Mouse (Mus musculus): Measurements from ENCODE around the gene Gphb5. TPM values are rescaled to one million over a fixed set of nuclear protein-coding genes. Genes with fewer than 3 reads are reported as not detected.

Gene Gphb5
- polyA plus RNA-seq, 1 experiment from 2014 or later = not detected

DNA sequence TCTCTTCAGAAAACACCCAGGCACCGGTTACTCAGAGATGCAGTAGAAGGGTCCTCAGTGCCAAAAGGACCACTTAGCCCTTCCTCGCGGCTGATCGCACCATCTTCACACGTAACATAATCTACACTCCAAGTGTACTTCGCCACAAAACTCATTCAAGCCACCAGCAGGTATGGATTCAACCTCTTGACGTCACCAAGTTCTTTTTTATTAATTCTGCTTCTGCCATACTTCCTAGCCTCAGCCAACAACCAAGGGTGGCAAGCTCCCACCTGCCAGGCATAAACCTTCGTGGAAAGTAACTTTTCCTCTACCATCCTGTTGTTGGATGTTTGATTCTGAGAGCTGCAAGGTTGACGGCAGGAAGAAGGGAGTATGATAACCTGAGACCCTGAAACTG, 28.1 kb downstream of the Gphb5 start:
- DNase-seq (ENCODE audit: extremely low spot score, low spot score) = no peak
- no peaks in the 10 kb centered on the region for H3K4me1 ChIP-seq
- no peaks in the 10 kb centered on the region for H3K9me3 ChIP-seq
- H3K4me3 ChIP-seq = no peak overlapping the region
- H3K27ac ChIP-seq = no peak overlapping the region
- no peaks in the 10 kb centered on the region for H3K36me3 ChIP-seq (replicated peaks)
- 90% methylated on average over 9 of the region's 9 CpGs for WGBS
- H3K27me3 ChIP-seq (ENCODE audit: poor library complexity, severe bottlenecking) = no peaks in the 10 kb centered on the region

DNA sequence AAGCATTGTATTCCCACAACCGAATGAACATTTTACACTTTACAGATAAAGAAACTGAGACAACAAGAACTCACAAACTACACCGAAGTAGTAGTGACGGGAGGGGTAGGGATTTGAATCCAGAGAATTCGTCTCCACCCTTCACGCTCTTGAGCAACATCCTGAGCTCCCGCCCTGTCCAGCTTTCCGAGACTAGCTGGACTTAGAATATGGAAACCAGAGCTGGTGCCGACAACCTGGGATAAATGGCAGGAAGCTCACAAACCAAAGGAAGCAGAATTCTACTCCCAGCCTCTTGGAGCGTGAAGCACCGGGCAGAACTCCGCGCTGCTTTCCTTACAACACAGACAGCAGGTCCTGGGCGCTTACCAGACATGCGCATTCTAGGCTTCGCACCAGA, 28.7 kb downstream of the Gphb5 start:
- no peak overlapping the region for H3K4me3 ChIP-seq
- H3K27me3 ChIP-seq (ENCODE audit: poor library complexity, severe bottlenecking) = no peaks in the 10 kb centered on the region
- H3K9me3 ChIP-seq = no peaks in the 10 kb centered on the region
- WGBS = 91% methylated on average over 15 of the region's 15 CpGs
- no peak overlapping the region for H3K27ac ChIP-seq
- DNase-seq (ENCODE audit: extremely low spot score, low spot score) = no peak
- no peaks in the 10 kb centered on the region for H3K36me3 ChIP-seq (replicated peaks)
- no peaks in the 10 kb centered on the region for H3K4me1 ChIP-seq

DNA sequence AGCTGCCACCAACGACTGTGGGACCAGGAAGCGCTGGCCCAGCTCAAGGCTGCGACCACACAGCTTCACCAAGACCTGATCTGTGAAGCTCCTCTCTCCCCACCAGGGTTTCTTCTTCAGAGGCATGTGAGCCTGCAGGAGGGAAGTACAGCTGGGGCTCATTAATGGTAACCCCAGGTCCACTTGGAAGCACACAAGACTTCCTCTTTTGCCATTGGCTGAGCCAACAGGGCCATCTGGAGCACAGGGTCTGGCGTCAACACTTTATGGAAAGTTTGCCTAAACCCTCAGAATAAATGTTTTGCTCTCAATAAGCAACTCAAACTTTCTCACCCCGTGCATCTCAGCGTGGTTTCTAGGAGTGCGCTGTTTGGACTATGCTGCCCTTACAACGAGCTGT, 29.4 kb downstream of the Gphb5 start:
- no peak for DNase-seq (ENCODE audit: extremely low spot score, low spot score)
- Histone ChIP-seq H3K36me3 (replicated peaks) (no peaks in the 10 kb centered on the region), H3K9me3 (no peaks in the 10 kb centered on the region), H3K27me3 (ENCODE audit: poor library complexity, severe bottlenecking) (no peaks in the 10 kb centered on the region), H3K27ac (no peak overlapping the region), H3K4me1 (no peaks in the 10 kb centered on the region), H3K4me3 (no peak overlapping the region)
- 90% methylated on average over 8 of the region's 8 CpGs for WGBS

DNA sequence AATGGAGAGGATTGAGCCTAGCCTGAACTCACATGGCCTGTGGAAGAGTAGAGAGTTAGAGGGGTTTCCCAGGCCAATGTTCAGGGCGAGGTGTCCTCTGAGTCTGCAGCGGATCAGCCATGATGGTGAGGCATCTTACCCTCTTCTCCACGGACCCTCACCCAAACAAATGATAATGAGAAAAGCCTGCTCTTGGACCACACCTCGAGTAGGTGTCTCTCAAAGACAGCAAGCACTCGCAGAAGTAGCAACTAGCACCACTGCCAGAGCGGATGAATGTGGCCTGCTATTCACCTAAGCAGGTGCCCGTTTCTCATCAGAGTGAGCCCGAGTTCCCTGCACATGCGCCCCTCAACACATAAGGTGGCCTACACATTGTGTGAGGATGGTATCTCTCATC, 29.9 kb downstream of the Gphb5 start:
- Histone ChIP-seq H3K36me3 (replicated peaks) (no peaks in the 10 kb centered on the region), H3K9me3 (no peaks in the 10 kb centered on the region), H3K27ac (no peak overlapping the region), H3K4me3 (no peak overlapping the region), H3K27me3 (ENCODE audit: poor library complexity, severe bottlenecking) (no peaks in the 10 kb centered on the region), H3K4me1 (no peaks in the 10 kb centered on the region)
- no peak for DNase-seq (ENCODE audit: extremely low spot score, low spot score)
- 89% methylated on average over 9 of the region's 9 CpGs for WGBS

DNA sequence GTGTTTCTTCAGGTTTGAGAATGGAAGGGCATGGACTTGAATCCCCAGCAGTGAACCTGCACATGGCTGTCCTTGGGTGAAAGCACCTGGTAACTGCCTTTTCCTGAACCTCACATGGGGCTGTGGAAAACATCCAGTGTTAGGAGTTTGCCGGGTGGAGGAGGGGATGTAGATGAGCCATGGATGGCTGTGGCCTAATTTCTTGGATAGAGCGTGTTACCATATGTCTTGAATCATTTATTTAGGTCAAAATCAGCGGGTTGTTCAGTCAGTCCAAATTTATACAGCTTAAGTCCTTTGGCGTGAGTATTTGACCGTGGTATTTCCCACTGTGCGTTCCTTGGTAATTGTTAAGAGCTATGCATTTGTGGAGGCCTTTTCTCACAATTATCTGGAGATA, 40.5 kb downstream of the Gphb5 start:
- no peaks in the 10 kb centered on the region for H3K27me3 ChIP-seq (ENCODE audit: poor library complexity, severe bottlenecking)
- H3K27ac ChIP-seq = no peak overlapping the region
- H3K36me3 ChIP-seq (replicated peaks) = no peaks in the 10 kb centered on the region
- DNase-seq (ENCODE audit: extremely low spot score, low spot score) = no peak
- H3K4me1 ChIP-seq = no peaks in the 10 kb centered on the region
- 90% methylated on average over 6 of the region's 6 CpGs for WGBS
- no peaks in the 10 kb centered on the region for H3K9me3 ChIP-seq
- no peak overlapping the region for H3K4me3 ChIP-seq

DNA sequence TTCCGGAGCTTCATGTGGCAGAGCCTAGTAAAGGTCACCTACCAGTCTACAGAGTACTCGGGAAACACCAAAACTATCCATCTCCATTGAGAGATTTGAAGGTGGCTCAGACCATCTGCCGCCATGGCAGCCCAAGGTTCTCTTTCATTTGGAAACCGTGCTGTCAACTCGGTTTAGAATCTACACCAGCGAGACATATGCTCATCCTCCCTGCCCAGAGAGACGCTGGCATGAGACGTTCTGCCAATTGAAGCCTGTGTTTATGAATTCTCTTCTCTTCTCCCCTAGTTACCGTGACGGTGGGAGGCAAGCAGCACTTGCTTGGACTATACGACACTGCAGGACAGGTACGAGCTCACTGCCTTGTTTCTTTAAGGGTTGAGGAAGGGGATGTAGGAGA, 41.5 kb downstream of the Gphb5 start:
- Histone ChIP-seq H3K27me3 (ENCODE audit: poor library complexity, severe bottlenecking) (no peaks in the 10 kb centered on the region), H3K9me3 (no peaks in the 10 kb centered on the region), H3K36me3 (replicated peaks) (no peaks in the 10 kb centered on the region), H3K27ac (no peak overlapping the region), H3K4me1 (no peaks in the 10 kb centered on the region), H3K4me3 (no peak overlapping the region)
- no peak for DNase-seq (ENCODE audit: extremely low spot score, low spot score)
- 94% methylated on average over 12 of the region's 12 CpGs for WGBS

DNA sequence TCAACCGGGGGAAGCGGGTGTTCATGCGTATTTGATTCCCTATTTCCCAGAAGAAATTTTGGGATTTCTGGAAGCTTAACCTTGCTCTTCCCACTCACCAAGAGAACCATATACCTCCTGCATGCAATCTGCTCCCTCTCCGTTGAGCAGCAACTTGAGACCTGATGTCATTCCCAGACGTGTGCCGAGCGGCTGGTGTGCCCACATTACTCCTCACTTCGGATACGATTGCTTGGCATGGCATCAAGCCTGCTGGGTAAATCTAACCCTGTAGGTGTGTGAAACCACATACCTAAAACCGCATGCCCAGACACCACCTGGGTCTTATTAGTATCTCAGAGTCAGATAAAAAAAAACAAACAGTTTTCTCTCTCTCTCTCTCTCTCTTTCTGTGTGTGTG, 42.1 kb downstream of the Gphb5 start:
- no peaks in the 10 kb centered on the region for H3K36me3 ChIP-seq (replicated peaks)
- H3K9me3 ChIP-seq = no peaks in the 10 kb centered on the region
- DNase-seq (ENCODE audit: extremely low spot score, low spot score) = no peak
- no peaks in the 10 kb centered on the region for H3K27me3 ChIP-seq (ENCODE audit: poor library complexity, severe bottlenecking)
- H3K4me1 ChIP-seq = no peaks in the 10 kb centered on the region
- WGBS = 95% methylated on average over 10 of the region's 10 CpGs
- no peak overlapping the region for H3K27ac ChIP-seq
- no peak overlapping the region for H3K4me3 ChIP-seq

DNA sequence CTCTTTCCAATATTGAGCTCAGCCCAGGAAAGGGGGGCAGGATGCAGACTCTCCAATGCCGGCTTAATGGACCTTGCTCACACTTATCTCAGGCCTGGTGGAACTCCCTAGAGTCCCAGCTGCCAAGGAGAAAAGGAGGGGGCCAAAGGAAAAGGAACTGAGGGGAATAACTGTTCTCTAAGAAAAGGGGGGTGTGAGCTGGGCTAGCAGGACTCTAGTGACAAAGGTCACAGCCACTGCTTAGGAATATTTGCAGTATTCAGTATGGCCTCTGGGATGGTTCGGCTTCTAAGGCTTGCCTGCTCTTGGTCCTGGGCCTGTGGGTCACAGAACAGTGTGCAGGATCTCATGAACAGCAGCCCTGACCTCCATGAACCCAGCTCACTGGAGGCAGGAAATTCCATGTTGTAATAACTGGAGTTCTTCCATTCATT, 47.1 kb downstream of the Gphb5 start:
- no peak overlapping the region for H3K27ac ChIP-seq
- DNase-seq (ENCODE audit: extremely low spot score, low spot score) = no peak
- no peaks in the 10 kb centered on the region for H3K9me3 ChIP-seq
- H3K36me3 ChIP-seq (replicated peaks) = no peaks in the 10 kb centered on the region
- no peaks in the 10 kb centered on the region for H3K4me1 ChIP-seq
- no peak overlapping the region for H3K4me3 ChIP-seq
- H3K27me3 ChIP-seq (ENCODE audit: poor library complexity, severe bottlenecking) = no peaks in the 10 kb centered on the region
- WGBS = 85% methylated on average over 2 of the region's 2 CpGs

DNA sequence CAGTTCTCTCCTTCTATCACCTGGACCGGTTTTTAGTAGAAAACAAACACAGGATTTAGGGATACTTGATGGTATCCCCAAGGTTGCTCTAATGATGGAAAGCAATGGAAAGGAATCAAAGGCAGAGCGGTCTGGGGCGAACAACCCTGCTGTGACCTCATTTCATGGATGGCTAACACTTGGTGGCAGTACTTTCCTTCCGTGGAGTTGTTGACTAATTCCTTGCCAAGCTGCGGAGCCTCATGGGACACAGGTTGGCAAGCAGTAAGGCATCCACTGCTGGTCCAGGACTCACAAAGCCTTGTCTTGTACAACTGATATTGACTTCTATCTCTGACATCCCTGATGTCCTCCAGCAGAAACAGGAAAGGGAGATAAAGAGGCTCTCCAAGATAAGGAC, 48.1 kb downstream of the Gphb5 start:
- Histone ChIP-seq H3K27me3 (ENCODE audit: poor library complexity, severe bottlenecking) (no peaks in the 10 kb centered on the region), H3K4me3 (no peak overlapping the region), H3K27ac (no peak overlapping the region), H3K36me3 (replicated peaks) (no peaks in the 10 kb centered on the region), H3K4me1 (no peaks in the 10 kb centered on the region), H3K9me3 (no peaks in the 10 kb centered on the region)
- 80% methylated on average over 5 of the region's 5 CpGs for WGBS
- DNase-seq (ENCODE audit: extremely low spot score, low spot score) = no peak

DNA sequence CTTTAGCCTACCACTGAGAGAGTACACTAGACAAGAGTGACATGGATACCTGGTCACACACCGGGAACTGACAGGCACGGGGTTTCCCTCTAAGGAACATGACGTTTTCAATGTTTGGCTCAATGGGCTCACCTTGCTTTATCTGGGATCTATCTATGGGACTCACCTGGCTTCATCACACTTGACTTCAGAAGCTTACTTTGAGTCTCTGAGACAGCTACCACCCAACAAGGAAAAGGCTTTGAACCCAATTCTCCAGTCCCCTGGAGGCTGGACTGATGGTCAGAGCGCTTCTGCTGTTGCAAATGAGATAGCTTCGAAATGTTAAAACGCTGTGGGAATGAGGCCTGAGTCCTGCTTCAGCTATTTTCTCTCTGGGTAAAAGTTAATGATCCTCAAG, 49.2 kb downstream of the Gphb5 start:
- Histone ChIP-seq H3K27me3 (ENCODE audit: poor library complexity, severe bottlenecking) (no peaks in the 10 kb centered on the region), H3K4me3 (no peak overlapping the region), H3K36me3 (replicated peaks) (no peaks in the 10 kb centered on the region), H3K4me1 (no peaks in the 10 kb centered on the region), H3K9me3 (no peaks in the 10 kb centered on the region), H3K27ac (no peak overlapping the region)
- 91% methylated on average over 6 of the region's 6 CpGs for WGBS
- no peak for DNase-seq (ENCODE audit: extremely low spot score, low spot score)

DNA sequence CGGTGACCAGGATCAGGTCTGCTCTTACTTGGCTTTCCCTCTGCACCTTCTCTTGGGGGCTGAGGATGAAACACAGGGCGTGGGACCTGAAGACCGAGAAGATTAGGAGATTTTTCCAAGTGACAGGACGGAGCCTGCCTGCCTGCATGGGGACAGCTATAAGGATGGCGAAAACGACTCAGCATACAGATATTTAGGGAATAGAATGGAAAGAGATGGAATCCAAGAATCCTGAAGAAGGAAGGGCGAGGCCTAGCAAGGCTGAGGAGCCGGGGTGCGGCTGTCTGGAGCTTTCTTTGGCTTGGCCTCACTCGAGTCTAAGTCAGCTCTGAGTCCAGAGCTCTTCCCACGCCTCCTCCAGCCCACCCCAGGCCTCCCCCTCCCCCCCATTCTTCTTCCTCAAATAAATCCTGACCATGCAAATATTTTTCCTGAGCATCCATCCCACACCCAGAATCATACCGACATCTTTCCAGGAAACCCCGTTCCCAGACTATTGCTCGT, 50.9 kb downstream of the Gphb5 start:
- H3K27ac ChIP-seq = no peak overlapping the region
- WGBS = 91% methylated on average over 14 of the region's 14 CpGs
- H3K36me3 ChIP-seq (replicated peaks) = no peaks in the 10 kb centered on the region
- no peak for DNase-seq (ENCODE audit: extremely low spot score, low spot score)
- no peak overlapping the region for H3K4me3 ChIP-seq
- H3K27me3 ChIP-seq (ENCODE audit: poor library complexity, severe bottlenecking) = no peaks in the 10 kb centered on the region
- H3K4me1 ChIP-seq = no peaks in the 10 kb centered on the region
- no peaks in the 10 kb centered on the region for H3K9me3 ChIP-seq

DNA sequence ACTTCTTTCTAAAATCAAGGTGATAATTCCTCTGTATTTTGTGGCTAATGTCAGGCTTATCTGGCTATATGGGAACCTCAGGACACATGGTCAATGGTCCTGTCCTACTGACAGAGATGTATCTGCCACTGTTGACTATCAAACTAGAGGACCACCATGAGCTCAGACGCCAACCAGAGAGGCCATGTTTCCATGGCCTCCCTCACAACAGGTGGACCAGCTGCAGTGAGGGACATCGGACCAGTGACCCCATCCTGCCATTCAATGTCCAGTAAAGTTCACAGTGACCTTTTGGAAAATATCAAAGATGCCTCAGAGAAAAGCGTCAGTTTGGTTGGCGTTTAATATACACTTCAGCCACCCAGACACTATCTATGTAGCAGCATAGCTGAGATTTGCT, 52.2 kb downstream of the Gphb5 start:
- DNase-seq (ENCODE audit: extremely low spot score, low spot score) = no peak
- no peaks in the 10 kb centered on the region for H3K9me3 ChIP-seq
- peaks cover 2% of the 10 kb centered on the region for H3K4me1 ChIP-seq
- H3K4me3 ChIP-seq = no peak overlapping the region
- WGBS = 94% methylated on average over 4 of the region's 4 CpGs
- H3K27me3 ChIP-seq (ENCODE audit: poor library complexity, severe bottlenecking) = no peaks in the 10 kb centered on the region
- H3K36me3 ChIP-seq (replicated peaks) = no peaks in the 10 kb centered on the region
- H3K27ac ChIP-seq = no peak overlapping the region

DNA sequence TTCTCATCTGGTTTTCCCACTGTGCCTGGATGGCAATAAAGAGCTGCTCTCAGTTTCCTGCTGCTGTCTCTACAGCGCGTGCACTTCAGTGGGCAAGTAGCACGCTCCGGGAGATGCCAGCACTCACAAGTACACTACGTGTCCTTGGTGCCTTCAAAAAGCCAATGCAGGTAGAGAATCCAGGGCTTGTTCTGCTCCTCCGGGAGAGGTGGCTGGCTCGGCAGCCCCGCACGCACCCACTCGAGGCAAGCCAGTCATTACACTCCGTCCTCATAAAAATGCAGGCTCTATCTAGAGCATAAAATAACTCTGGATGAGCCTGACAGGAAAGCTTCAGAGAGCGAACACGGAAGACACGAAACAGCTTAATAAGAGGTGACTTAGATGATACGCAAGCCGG, 54.1 kb downstream of the Gphb5 start:
- Histone ChIP-seq H3K36me3 (replicated peaks) (no peaks in the 10 kb centered on the region), H3K9me3 (no peaks in the 10 kb centered on the region), H3K27ac (no peak overlapping the region), H3K4me3 (no peak overlapping the region), H3K27me3 (ENCODE audit: poor library complexity, severe bottlenecking) (no peaks in the 10 kb centered on the region), H3K4me1 (peaks cover 4% of the 10 kb centered on the region)
- no peak for DNase-seq (ENCODE audit: extremely low spot score, low spot score)
- 94% methylated on average over 16 of the region's 16 CpGs for WGBS

All from forebrain, embryonic 10.5 days (tissue).